Mouse (Mus musculus) heart, embryonic 16.5 days (tissue): ENCODE measurements around the gene Foxred2. TPM values are rescaled to one million over a fixed set of nuclear protein-coding genes. Genes with fewer than 3 reads are reported as not detected.

ENCODE experiments used
- ATAC-seq: fragments of 200-750 bp; cut with Nextera tagmentation; replicated peaks from 2 replicates; pipeline ENCODE4 v1.8.0; 2017; ENCODE audit warnings: moderate number of reproducible peaks; ENCODE audit not compliant: insufficient read depth, low FRiP score; ENCODE audit errors: extremely low read depth
- H3K27ac ChIP-seq: fragments of 300-500 bp; sonication (generic); 2 replicates; pipeline ENCODE4 v1.5.1; 2014; ENCODE audit warnings: mild to moderate bottlenecking, low read length, control low read depth, moderate library complexity
- H3K27me3 ChIP-seq: fragments of 300-500 bp; sonication (generic); 2 replicates; pipeline ENCODE4 v1.6.1; 2014; ENCODE audit warnings: low read length, mixed read lengths; ENCODE audit not compliant: control insufficient read depth, insufficient read depth
- H3K36me3 ChIP-seq: fragments of 300-500 bp; sonication (generic); 2 replicates; pipeline ENCODE4 v1.6.1; 2014; ENCODE audit not compliant: control insufficient read depth, insufficient read depth
- H3K4me1 ChIP-seq: fragments of 300-500 bp; sonication (generic); 2 replicates; pipeline ENCODE4 v1.6.1; 2014; ENCODE audit warnings: low read length, mixed read lengths; ENCODE audit not compliant: control insufficient read depth, insufficient read depth
- H3K4me2 ChIP-seq: fragments of 300-500 bp; sonication (generic); 2 replicates; pipeline ENCODE4 v1.6.1; 2014; ENCODE audit warnings: low read depth, mild to moderate bottlenecking, control low read depth, low read length
- H3K4me3 ChIP-seq: fragments of 300-500 bp; sonication (generic); 2 replicates; pipeline ENCODE4 v1.5.1; 2014; ENCODE audit warnings: mild to moderate bottlenecking, control low read depth, low read length
- H3K9ac ChIP-seq: fragments of 300-500 bp; sonication (generic); 2 replicates; pipeline ENCODE4 v1.6.1; 2014; ENCODE audit warnings: low read length, control low read depth
- H3K9me3 ChIP-seq: fragments of 300-500 bp; sonication (generic); replicated peaks from 2 replicates; pipeline ENCODE4 v1.6.1; 2016; ENCODE audit warnings: low read length; ENCODE audit not compliant: control insufficient read depth
- WGBS: fragments of 180-500 bp; shearing (Covaris S2); extraction: QIAGEN DNeasy Blood & Tissue Kit; methylation state at CpG from one replicate; pipeline ENCODE4 v1.1.7; 2014; 5-methylcytosine and 5-hydroxymethylcytosine counted together
- polyA plus RNA-seq: library from polyadenylated mRNA; unstranded; fragments of >200 nt; fragmentation: Nextera tagmentation; extraction: Ambion mirVana; gene quantifications from 2 replicates; pipeline ENCODE4 v1.2.1, GENCODE M21; 2015

Gene Foxred2
- polyA plus RNA-seq, 1 experiment from 2014 or later = 1.0 TPM

DNA sequence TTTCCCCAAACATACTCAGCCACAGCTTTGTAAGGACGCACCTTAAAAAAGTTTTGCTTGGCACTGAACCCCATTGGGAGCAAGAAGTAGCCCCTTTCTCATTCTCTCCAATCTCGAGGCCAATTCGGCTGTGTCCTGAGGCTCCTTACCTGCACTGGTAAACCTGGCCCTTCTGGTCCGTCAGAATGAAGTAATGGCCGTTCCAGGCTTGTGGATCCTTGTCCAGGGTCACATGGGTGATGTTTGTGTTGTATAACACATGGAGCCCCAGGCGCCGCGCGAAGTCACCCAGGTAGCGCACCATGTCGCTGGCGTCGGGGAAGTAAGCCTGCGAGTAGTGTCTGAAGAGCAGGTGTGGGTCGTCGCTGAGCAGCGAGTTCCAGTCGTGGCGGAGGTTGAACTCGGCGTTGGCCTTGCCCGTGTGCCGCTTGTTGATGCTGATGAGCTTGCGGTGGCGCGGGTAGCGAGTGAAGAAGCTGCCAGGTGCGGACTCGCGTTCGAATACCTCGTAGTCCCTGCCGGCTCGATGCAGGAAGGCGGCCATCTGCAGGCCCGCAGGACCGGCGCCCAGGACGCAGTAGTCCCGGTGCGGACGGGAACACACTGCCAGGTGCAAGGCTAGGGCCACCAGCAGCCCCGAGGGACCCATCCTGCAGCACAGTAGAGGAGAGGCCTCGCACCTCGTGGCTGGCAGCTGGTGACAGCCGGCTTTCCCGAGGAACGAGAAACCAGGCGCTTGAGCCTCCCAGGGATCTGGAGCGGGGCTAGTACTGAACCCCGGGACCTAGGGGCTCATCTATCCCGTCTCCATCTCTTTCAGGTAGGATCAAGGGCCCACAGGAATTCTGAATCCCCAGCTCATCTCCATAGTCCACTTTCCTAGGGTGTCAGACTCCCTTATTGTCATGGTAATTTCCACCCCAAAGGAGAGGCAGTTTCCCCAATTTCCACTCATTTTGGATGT, 800 bp downstream of the Foxred2 start:
- peaks cover 6% of the 10 kb centered on the region for H3K4me1 ChIP-seq
- 0 out of 2 replicates have a peak, but pooled peaks have one; percentile 2 for ATAC-seq
- 10% methylated on average over 52 of the region's 52 CpGs for WGBS
- peak overlapping the region; percentile 42 for H3K4me3 ChIP-seq
- H3K4me2 ChIP-seq = peak overlapping the region; percentile 62
- 0 out of 2 replicates have a peak overlapping the region, but pooled peaks have one; percentile 31 for H3K9ac ChIP-seq
- peaks cover 18% of the 10 kb centered on the region for H3K27me3 ChIP-seq
- no peaks in the 10 kb centered on the region for H3K9me3 ChIP-seq
- peaks cover 23% of the 10 kb centered on the region for H3K36me3 ChIP-seq
- H3K27ac ChIP-seq = no peak overlapping the region

DNA sequence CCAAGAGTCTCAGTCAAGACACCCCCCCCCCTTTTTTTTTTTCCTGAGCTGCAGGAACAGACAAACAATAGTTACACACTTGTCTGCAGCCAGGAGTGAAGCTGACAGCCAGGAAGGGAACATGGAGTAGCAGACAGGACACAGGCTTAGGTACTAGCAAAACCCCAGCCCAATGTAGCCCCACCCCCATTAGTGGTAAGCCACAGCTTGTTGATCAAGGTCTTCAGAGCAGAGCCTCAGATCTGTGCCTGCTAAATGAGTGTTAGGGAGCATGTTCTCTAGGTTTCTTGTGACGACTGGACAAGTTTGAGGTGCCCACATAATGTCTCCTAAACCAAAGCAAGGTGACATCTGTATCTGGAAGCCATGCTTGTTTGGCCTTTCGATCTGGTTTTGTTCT, 2.2 kb downstream of the Foxred2 start:
- Histone ChIP-seq H3K4me1 (peaks cover 6% of the 10 kb centered on the region), H3K9ac (no peak overlapping the region), H3K9me3 (no peaks in the 10 kb centered on the region), H3K36me3 (peaks cover 10% of the 10 kb centered on the region), H3K4me3 (no peak overlapping the region), H3K27ac (no peak overlapping the region), H3K27me3 (peaks cover 18% of the 10 kb centered on the region), H3K4me2 (no peak overlapping the region)
- WGBS = 85% methylated on average over 2 of the region's 2 CpGs
- no peak for ATAC-seq

DNA sequence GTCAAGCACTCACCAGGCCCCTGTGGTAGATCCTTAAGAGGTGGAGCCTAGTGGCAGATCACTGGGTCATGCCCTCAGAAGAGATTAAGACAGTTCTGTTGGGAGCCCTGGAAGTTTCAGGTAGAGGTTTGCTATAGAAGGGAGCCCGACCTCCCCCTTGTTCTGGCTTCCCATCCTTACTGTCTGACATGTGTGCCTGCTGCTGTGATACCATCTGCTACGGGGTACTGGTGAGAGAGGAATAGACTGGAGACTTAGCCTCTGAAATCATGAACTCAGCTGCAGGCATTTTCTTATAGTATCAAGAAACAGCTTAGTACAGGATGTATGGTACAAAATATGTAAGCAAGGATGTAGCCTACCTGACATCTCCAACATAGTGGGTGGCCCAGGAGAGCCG, 3.6 kb downstream of the Foxred2 start:
- Histone ChIP-seq H3K4me1 (peaks cover 6% of the 10 kb centered on the region), H3K27ac (no peak overlapping the region), H3K36me3 (no peaks in the 10 kb centered on the region), H3K27me3 (peaks cover 18% of the 10 kb centered on the region), H3K4me2 (no peak overlapping the region), H3K9ac (no peak overlapping the region), H3K4me3 (no peak overlapping the region), H3K9me3 (no peaks in the 10 kb centered on the region)
- 85% methylated on average over 3 of the region's 3 CpGs for WGBS
- no peak for ATAC-seq

DNA sequence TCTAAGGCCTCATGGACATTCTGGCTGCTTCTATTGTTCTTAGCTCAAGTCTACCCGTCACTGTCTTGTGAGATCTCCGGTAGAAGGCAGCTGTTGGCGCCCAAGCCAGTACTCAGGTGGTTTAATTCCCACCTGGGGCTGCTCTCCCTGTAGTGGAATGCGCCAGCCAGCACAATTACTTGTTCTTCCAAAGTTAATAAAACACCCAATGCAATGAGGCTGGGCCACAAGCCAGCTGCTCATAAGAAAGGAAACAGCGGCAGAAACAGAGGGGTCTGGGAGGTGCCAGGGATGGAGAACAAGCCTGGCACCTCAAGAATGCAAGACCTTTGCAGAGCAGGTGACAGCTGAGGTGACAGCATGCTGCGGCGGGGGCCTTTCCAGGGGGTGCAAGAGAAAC, 7.5 kb downstream of the Foxred2 start:
- Histone ChIP-seq H3K4me3 (no peak overlapping the region), H3K9me3 (no peaks in the 10 kb centered on the region), H3K27ac (no peak overlapping the region), H3K4me1 (no peaks in the 10 kb centered on the region), H3K27me3 (no peaks in the 10 kb centered on the region), H3K36me3 (no peaks in the 10 kb centered on the region), H3K9ac (no peak overlapping the region), H3K4me2 (no peak overlapping the region)
- ATAC-seq = no peak
- 80% methylated on average over 7 of the region's 7 CpGs for WGBS

DNA sequence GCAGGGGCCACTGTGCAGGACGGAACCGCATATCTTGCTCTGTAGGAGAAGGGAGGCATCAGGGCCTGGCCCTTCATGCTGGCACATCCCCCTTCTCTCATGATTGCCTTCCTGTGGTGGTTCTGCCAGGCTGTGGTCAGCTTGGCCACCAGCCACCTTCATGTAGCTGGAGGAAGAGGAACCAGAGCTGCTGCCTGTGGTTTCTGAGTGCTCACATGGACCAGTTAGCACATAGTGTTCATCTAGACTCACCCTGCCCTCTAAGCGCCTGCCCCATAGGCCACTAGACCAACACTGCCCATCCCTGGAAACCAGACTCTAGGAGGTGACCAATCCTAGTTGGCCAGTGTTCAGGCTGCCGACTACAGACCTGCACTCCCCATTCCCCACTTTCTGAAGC, 10.8 kb downstream of the Foxred2 start:
- Histone ChIP-seq H3K27me3 (no peaks in the 10 kb centered on the region), H3K4me1 (no peaks in the 10 kb centered on the region), H3K27ac (no peak overlapping the region), H3K9ac (no peak overlapping the region), H3K36me3 (no peaks in the 10 kb centered on the region), H3K4me3 (no peak overlapping the region), H3K9me3 (no peaks in the 10 kb centered on the region), H3K4me2 (no peak overlapping the region)
- no peak for ATAC-seq
- 79% methylated on average over 4 of the region's 4 CpGs for WGBS

DNA sequence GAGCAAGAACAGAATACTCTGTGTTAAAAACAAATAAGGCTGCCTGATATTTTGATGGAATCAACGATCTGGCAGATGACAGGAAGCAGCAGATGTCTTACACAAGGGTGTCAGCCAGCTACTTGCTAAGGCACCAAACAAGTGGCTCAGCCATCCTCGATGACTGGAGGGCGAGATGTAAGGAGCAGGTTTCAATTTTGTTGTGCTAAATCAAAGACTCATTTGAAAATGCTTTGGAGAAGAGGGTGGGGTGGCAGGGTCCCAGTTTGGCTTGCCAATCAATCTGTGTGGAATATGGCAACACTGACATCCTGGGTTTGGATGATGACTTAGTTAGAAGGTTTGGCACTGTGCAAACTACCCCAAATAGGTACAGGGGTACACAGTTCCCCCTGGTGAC, 15.0 kb downstream of the Foxred2 start:
- Histone ChIP-seq H3K4me1 (no peaks in the 10 kb centered on the region), H3K9ac (no peak overlapping the region), H3K4me3 (no peak overlapping the region), H3K9me3 (no peaks in the 10 kb centered on the region), H3K4me2 (no peak overlapping the region), H3K27ac (no peak overlapping the region), H3K36me3 (no peaks in the 10 kb centered on the region), H3K27me3 (no peaks in the 10 kb centered on the region)
- ATAC-seq = no peak
- 69% methylated on average over 3 of the region's 3 CpGs for WGBS

DNA sequence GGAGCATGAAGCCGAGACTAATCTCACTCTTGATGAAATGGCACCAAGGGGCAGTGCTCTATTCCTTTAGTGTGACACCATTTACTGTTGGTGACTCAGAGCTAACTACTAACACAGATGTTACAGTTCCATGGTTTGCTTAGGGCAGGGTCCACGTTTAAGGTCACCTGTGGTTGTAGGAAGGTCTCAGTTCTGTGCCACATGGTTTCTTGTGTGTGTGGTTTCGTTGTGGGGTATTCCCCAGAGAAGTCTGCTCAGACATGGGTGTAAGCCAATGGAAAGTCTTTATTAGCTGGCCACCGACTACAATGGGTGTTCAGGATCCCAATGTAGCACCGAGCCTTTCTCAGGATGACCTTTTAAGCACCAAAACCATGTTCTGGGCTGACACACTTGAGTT, 18.0 kb downstream of the Foxred2 start:
- H3K36me3 ChIP-seq = no peaks in the 10 kb centered on the region
- no peak overlapping the region for H3K4me3 ChIP-seq

DNA sequence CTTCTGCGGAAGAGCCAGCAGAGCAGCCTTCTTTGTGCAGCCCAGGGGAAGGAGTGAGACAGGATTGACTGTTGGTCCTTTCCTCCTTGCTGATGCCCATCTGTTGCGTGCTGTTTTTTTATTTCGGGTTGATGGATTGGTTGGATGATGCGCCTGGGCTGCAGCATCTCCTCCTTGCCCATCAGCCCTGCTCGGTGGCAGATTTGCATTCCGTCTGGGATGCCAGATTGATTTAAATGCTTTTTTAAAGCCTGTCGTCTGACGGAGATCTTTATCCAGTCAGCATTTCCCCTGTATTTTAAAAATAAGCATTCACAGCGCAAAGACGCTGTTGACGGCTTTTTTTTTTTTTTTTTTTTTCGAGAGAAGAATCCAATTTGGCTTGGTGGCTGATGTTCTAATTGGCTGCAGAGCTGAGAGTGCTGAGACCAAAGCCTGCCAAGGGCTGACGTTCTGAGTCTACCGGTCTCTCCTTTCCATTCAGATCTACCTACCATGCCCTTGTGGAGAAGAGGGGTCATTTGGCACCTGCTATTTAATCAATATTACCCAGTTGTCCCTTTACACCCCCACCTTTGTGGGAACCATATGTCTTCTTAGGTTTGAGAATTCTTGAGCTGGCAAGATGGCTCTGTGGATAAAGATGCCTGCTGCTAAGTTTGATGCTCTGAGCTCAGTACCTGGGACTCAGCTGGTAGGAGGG, 20.7 kb downstream of the Foxred2 start:
- H3K27ac ChIP-seq = no peak overlapping the region
- H3K4me1 ChIP-seq = 0 out of 2 replicates have a peak, but pooled peaks cover 2% of the 10 kb centered on the region
- H3K4me3 ChIP-seq = no peak overlapping the region
- 0 out of 2 replicates have a peak, but pooled peaks cover 2% of the 10 kb centered on the region for H3K27me3 ChIP-seq
- H3K36me3 ChIP-seq = no peaks in the 10 kb centered on the region
- no peak overlapping the region for H3K4me2 ChIP-seq
- no peak for ATAC-seq
- H3K9me3 ChIP-seq = no peaks in the 10 kb centered on the region
- 78% methylated on average over 14 of the region's 14 CpGs for WGBS
- H3K9ac ChIP-seq = no peak overlapping the region

More for the DNA sequence above, 18.0 kb downstream of the Foxred2 start:
- ATAC-seq = no peak
- WGBS = 69% methylated on average over 5 of the region's 5 CpGs
- no peak overlapping the region for H3K27ac ChIP-seq
- no peak overlapping the region for H3K4me2 ChIP-seq
- no peaks in the 10 kb centered on the region for H3K4me1 ChIP-seq
- H3K9me3 ChIP-seq = no peaks in the 10 kb centered on the region
- H3K27me3 ChIP-seq = 0 out of 2 replicates have a peak, but pooled peaks cover 2% of the 10 kb centered on the region
- H3K9ac ChIP-seq = no peak overlapping the region

DNA sequence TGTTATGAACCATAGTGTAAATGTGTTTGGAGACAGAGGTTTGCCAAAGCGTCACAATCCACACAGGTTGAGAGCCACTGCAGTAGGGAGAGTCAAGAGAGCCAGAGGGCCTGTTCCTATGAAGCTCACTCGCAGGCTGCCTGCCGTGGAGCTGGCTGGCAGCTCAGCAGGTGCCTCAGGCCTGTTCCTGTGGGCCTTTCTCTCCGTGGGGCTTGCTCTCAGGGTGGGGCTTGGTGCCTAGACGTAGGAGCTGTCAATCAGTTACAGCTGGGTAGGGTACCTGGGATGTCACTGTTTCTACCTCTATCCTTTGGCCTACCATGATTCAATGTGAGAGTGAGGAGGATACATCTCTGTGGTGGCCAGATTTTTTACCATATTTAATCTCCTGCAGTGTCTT, 21.6 kb downstream of the Foxred2 start:
- WGBS = 63% methylated on average over 5 of the region's 5 CpGs
- H3K9ac ChIP-seq = no peak overlapping the region
- H3K36me3 ChIP-seq = no peaks in the 10 kb centered on the region
- no peak overlapping the region for H3K27ac ChIP-seq
- H3K4me1 ChIP-seq = peaks cover 3% of the 10 kb centered on the region
- ATAC-seq = no peak
- no peak overlapping the region for H3K4me2 ChIP-seq
- 0 out of 2 replicates have a peak, but pooled peaks cover 2% of the 10 kb centered on the region for H3K27me3 ChIP-seq
- no peaks in the 10 kb centered on the region for H3K9me3 ChIP-seq
- H3K4me3 ChIP-seq = no peak overlapping the region
